Mouse (Mus musculus) lung, adult 2 months (tissue): ENCODE data around the gene Skap1.

Experiments
- CTCF ChIP-seq: fragments of 200-500 bp; IDR thresholded peaks from 2 replicates; pipeline ENCODE4 v1.5.1; 2011; ENCODE audit warnings: mild to moderate bottlenecking, low read length, control low read depth; ENCODE audit not compliant: insufficient read depth
- POLR2A ChIP-seq: fragments of 200-500 bp; IDR thresholded peaks from 2 replicates; pipeline ENCODE4 v1.6.1; 2011; ENCODE audit warnings: low read depth, mild to moderate bottlenecking, control low read depth, low read length, borderline replicate concordance; ENCODE audit errors: extremely low read depth

DNA sequence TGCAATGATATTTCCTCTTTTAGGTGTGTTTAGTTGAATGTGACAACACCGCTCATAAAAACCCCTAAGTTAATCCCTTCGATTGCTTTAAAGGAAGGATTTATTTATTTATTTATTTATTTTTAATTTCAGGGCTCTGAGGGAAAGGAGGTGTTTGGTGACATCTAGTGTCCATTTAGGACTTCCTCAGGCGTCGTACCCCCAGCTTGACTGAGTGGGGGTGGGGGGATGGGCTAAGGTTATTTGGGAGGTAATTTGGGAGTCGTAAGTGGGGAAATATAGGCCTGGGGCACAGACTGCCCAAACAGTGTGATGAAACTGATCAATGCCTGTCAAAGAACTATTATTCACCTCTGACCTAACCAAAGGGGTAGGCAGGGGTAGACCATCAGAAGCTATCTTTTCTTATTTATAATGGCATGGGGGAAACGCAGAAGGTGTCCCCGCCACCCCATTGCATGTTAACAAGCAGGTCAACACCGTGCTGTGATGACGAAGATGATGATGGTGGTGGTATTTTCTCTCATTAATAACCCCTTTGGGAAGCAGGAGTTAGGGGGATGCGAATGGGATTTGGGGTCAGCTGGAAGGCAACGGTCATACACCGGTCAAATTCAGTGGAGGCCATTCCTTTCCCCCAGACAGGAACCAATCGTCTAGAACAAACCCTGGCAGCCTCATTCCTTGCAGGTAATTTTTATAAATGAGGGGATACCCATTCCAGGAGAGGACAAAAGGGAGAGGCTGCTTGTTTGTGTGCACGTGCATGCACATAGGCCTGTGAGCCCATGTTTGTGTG is 273.5 kb downstream of the Skap1 start:
- TF ChIP-seq POLR2A (no peak), CTCF (no peak)
